Mouse (Mus musculus): Measurements from ENCODE around the gene Dnmbp. TPM values are rescaled to one million over a fixed set of nuclear protein-coding genes. Genes with fewer than 3 reads are reported as not detected.
A peak's percentile ranks its signal among the peaks of the same experiment; 100 is the strongest.

The Dnmbp gene
- total RNA-seq, 2 experiments from 2014 or later = 7.4 to 7.7 TPM

GRCm38 (mm10) chr19:43949111-43949810 is 9.3 kb upstream of the Dnmbp start:
- 0 out of 2 replicates have a peak, but pooled peaks have one; percentile 29 for ATAC-seq (replicated peaks; ENCODE audit: poor library complexity)

DNA sequence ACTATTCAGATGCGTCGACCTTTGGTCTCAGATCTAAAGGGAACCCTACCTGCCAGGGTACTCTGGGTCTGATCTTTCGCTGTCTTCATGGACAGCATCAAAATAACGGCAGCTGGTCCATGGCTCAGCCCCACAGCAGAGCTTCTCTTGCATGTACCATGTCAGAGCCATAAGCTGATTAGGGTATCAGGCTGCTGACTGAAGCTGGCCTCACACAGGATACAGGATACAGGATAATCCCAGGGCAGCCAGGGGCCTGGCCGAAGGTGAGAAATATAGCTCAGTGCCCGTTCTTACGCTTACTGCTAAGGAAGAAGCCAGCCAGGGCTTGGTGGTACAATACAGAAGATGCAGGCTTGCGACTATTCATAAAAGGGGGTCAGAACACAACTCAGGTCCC is 4.6 kb upstream of the Dnmbp start:
- no peak for ATAC-seq (replicated peaks; ENCODE audit: poor library complexity)

DNA sequence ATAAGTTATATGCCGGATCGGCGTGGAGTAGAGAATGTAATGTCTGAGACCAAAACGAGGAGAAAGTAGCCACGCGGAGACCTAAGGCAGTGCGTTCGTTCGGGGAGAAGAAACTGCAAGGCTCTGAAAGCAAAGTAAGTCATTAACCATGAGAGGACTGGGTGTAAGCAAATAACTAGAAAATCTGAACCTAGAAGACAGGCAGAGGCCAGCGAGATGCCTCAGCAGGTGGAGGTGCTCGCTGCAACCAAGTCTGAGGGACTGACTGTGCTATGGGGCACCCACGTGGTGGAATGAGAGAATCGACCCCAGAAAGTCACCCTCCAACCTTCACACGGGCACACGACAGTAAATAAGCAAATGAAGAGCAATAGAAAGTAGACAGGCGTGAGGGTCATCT is 3.1 kb upstream of the Dnmbp start:
- no peak for ATAC-seq (replicated peaks; ENCODE audit: poor library complexity)

DNA sequence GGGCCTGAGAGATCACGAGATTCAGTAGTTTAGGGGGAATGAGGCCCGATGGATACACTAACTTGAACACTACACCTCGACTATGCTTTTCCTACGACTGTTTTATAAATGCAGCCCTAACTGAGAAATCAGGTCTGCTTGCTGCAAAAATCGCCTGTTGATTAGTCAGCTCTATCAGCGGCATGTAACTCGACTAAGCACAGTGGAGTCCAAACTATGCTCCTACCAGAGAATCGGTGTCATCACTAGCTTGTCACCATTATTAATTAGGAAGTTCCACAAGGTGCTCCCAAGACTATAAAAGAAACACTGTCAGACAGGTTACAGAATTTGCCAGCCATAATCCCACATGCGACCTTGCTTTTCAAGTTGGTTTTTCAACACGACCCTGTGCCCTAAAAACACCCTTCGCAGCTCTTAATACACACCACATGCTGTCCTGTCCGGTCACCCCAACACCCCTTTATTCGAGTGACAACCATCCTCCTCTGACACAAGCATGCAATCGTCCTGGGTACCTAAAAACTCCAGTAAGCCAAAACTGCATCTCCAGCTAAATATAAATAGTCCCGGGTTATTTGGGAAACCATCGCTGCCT is 721 bp downstream of the Dnmbp start:
- ATAC-seq (replicated peaks; ENCODE audit: poor library complexity) = 0 out of 2 replicates have a peak, but pooled peaks have one; percentile 13

DNA sequence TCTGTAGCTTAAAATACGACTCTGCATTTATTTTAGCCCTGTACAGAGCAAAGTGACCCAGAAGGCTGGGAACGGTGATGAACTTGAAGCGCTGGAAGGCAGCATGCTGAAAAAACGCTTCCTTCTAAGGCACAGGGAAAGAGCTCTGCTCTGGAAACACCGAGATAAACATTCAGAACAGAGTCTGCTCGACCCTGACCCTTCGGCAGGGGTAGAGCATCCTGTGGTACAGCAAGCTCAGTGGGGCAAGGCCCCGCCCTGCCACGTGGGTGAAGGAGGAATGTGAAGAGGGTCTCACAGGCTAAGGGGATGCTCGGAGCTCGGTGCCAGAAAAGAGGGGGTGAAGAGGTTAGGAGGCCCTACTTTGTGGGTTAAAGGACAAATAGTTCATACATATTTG is 1.6 kb downstream of the Dnmbp start:
- ATAC-seq (replicated peaks; ENCODE audit: poor library complexity) = no peak

DNA sequence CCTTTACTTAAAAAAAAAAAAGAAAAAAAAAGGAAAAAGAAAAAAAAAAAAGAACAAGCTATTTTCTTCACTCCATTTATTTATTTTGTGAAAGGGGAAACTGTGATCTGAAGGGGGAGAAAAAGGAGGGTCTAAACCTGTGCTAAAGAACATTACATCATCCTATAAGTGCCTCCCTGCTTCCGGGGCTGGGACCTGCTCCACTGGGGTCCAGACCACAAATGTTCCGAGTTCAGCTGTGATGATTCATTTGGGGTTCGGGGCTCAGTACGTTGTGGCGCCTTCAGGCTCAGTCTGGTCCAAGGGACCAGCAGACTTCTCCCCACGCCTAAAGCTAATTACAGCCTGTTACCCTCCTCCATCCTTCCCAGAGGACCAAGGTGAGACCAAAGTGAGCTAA is 9.1 kb downstream of the Dnmbp start:
- peak; percentile 57; the same call in 1 of the 2 replicates for ATAC-seq (replicated peaks; ENCODE audit: poor library complexity)

DNA sequence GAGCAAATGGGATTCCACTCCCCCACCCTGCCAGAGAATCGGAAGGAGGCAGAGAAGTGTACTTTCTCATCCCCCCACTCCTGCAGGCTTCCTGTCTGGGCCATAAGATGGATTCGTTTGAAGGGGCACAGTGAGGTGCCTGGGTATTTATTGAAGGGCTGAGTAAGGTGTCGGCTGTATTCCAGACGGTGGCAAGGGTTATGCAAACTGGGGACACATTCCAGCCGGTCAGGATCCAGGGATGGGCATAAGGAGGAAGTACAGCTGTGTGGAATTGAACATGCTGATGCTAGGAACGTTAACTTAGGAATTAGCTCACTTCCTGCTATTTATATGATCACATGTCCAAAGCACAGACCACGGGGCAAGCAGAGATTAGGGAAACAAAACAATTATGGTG is 9.6 kb downstream of the Dnmbp start:
- ATAC-seq (replicated peaks; ENCODE audit: poor library complexity) = 0 out of 2 replicates have a peak, but pooled peaks have one; percentile 22

- ATAC-seq (replicated peaks; ENCODE audit: poor library complexity) = no peak
Measured at GRCm38 (mm10) chr19:43929869-43930268, 10.1 kb downstream of the Dnmbp start.

- no peak for ATAC-seq (replicated peaks; ENCODE audit: poor library complexity)
Measured at GRCm38 (mm10) chr19:43927967-43928366, 12.0 kb downstream of the Dnmbp start.

DNA sequence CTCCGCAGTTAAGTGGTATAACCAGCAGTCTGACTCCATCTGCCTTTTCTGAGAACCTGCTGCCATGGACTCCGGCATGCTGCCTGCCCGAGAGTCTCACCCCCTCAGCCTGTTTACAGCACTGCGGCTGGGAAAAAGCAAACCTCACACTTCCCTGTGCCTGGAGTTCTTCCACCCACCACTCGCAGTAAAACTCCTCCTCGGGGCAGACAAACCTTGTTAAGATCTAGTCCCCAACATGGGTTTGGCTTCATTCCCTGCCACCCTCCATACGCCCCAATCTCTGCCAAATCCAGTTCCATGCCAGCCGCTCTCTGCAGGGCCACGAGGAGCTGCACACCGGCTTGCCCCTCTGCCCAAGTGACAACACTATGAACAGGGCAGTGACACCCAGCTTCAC is 12.9 kb downstream of the Dnmbp start:
- ATAC-seq (replicated peaks; ENCODE audit: poor library complexity) = no peak

GRCm38 (mm10) chr19:43926141-43926987 is 13.6 kb downstream of the Dnmbp start:
- ATAC-seq (replicated peaks; ENCODE audit: poor library complexity) = peak; percentile 70

DNA sequence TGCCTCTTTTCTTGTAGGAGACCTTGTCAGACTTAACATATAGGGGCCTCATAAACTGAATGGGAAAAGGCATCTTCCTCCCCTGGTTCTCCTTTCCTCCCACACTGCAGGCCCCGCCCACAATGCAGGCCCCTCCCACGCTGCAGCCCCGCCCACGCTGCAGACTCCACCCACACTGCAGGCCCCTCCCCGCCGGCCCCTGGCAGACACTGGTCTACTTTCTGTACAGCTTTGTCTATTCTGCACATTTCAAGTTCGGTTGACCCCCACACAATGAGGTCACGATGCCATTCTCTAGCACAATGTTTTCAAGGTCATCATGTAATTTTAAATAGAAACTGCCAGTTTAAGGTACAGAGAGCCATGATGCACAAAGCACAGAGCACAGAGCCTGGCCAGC is 15.6 kb downstream of the Dnmbp start:
- peak; percentile 47 for ATAC-seq (replicated peaks; ENCODE audit: poor library complexity)

GRCm38 (mm10) chr19:43922963-43923362 is 17.0 kb downstream of the Dnmbp start:
- ATAC-seq (replicated peaks; ENCODE audit: poor library complexity) = no peak

GRCm38 (mm10) chr19:43921410-43921809 is 18.6 kb downstream of the Dnmbp start:
- peak; percentile 48 for ATAC-seq (replicated peaks; ENCODE audit: poor library complexity)

DNA sequence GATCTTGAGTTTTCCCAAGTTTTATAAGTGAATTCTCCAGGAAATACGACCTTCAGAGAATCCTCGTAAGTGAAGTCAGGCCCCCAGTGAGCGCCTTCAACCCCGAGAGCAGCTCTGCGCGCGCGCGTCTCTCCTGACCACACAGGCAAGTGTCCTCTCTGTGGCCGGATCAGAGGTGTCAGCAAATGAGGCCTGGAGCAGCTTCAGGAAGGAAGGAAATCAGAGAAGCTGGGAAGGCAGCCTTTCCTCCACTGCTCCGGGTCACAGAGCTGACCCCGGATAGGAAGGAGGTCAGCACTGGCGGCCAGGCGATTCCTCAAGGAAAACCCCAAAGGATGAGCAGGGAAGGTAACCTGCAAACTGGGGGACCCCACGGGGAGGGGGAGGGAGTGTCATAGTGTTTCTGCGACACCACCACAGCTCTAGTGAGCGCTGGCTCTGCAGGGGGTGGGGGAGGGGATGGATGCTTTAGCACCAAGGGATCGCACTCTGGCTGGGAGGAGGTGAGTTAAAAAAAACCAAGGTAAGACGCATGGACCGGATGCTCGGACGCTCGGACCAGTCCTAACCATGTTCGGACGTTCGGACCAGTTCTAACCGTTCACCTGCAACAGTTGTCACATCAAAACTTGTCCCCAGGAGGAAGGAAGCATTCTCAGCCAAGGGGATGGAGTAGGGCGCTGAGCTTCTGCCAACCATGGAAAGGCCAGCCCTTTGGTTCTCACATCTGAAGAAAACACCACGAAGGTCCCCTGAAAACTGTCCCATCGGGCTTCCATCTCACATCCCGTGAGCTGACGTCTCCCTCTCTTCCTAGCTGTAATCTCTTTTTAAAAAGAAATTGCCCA is 19.3 kb downstream of the Dnmbp start:
- ATAC-seq (replicated peaks; ENCODE audit: poor library complexity) = no peak

DNA sequence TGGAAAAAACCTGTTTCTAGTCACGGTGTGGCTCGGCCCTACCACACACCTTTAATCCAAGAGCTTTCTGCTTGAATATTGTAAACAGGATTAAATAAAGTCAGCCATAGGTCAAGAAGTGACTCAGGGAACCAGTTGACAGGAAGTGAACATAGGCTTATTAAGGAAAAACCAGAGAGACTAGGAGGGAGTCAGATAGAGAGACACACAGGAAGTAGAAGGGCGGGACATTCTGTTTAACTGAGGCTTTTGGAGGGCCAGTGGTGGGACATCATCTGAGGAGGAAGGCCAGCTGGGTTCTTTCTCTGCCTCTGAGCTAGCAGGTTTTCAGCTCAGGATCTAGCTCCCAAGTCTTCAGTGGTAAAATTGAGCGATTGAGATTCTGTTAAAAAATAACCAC is 20.1 kb downstream of the Dnmbp start:
- ATAC-seq (replicated peaks; ENCODE audit: poor library complexity) = no peak

GRCm38 (mm10) chr19:43918834-43919233 is 21.2 kb downstream of the Dnmbp start:
- ATAC-seq (replicated peaks; ENCODE audit: poor library complexity) = no peak

DNA sequence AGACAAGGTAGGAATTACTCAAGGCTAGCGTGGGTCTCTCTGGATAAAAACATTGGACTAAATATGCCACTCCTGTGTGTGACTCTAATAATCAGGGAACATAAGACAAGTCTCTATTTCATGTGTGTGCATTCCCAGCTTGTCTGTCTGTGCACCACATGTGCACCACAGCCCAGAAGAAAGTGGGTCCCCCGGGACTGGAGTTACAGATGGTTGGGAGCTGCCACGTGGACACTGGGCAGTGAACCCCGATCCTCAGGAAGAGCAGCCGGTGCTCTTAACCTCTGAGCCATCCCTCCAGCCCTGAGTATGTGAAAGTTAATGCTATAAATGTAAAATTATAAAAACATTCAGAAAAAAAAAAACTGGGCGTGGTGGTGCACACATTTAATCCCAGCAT is 22.2 kb downstream of the Dnmbp start:
- no peak for ATAC-seq (replicated peaks; ENCODE audit: poor library complexity)

- ATAC-seq (replicated peaks; ENCODE audit: poor library complexity) = no peak
Measured at GRCm38 (mm10) chr19:43917406-43917691, 22.6 kb downstream of the Dnmbp start.

- ATAC-seq (replicated peaks; ENCODE audit: poor library complexity) = peak; percentile 51
Measured at GRCm38 (mm10) chr19:43916586-43917405, 23.2 kb downstream of the Dnmbp start.
